Mouse (Mus musculus) liver, postnatal 0 days (tissue): Measurements from ENCODE around the gene Myrip. TPM values are rescaled to one million over a fixed set of nuclear protein-coding genes. Genes with fewer than 3 reads are reported as not detected.
A peak's percentile ranks its signal among the peaks of the same experiment; 100 is the strongest.

Source experiments
- ATAC-seq: fragments of 200-750 bp; cut with Nextera tagmentation; 2 replicates; pipeline ENCODE4 v1.8.0; 2017; ENCODE audit warnings: mild to moderate bottlenecking, moderate library complexity
- DNase-seq: peaks from one replicate; pipeline ENCODE4 v3.0.0-alpha.2; 2016
- H3K27ac ChIP-seq: fragments of 300-500 bp; sonication (generic); 2 replicates; pipeline ENCODE4 v1.5.1; 2014; ENCODE audit warnings: antibody characterized with exemption, moderate library complexity, mild to moderate bottlenecking, low read depth
- H3K27me3 ChIP-seq: fragments of 300-500 bp; sonication (generic); 2 replicates; pipeline ENCODE4 v1.6.1; 2014; ENCODE audit warnings: low read length, control low read depth, mixed read lengths; ENCODE audit not compliant: insufficient read depth
- H3K36me3 ChIP-seq: fragments of 300-500 bp; sonication (generic); replicated peaks from 2 replicates; pipeline ENCODE4 v1.6.1; 2014; ENCODE audit warnings: mild to moderate bottlenecking, control low read depth, low read length, moderate library complexity, mixed read lengths; ENCODE audit not compliant: insufficient read depth
- H3K4me1 ChIP-seq: fragments of 300-500 bp; sonication (generic); 2 replicates; pipeline ENCODE4 v1.6.1; 2014; ENCODE audit warnings: antibody characterized with exemption, mild to moderate bottlenecking, control low read depth; ENCODE audit not compliant: insufficient read depth
- H3K4me2 ChIP-seq: fragments of 300-500 bp; sonication (generic); 2 replicates; pipeline ENCODE4 v1.6.1; 2014; ENCODE audit warnings: low read depth, mild to moderate bottlenecking, low read length, moderate library complexity, mixed read lengths
- H3K4me3 ChIP-seq: fragments of 300-500 bp; sonication (generic); 2 replicates; pipeline ENCODE4 v1.5.1; 2014; ENCODE audit warnings: low read depth, low read length
- H3K9ac ChIP-seq: fragments of 300-500 bp; sonication (generic); replicated peaks from 2 replicates; pipeline ENCODE4 v1.6.1; 2014; ENCODE audit warnings: mild to moderate bottlenecking, moderate library complexity
- H3K9me3 ChIP-seq: fragments of 300-500 bp; sonication (generic); 2 replicates; pipeline ENCODE4 v1.6.1; 2016; ENCODE audit warnings: mild to moderate bottlenecking, control low read depth, low read length, mixed read lengths
- CTCF ChIP-seq: sonication (generic); IDR thresholded peaks from 2 replicates; pipeline ENCODE4 v1.5.1; 2016; ENCODE audit warnings: antibody characterized with exemption, low read depth
- EP300 ChIP-seq: IDR thresholded peaks from 2 replicates; pipeline ENCODE4 v1.6.1; 2016; ENCODE audit warnings: antibody characterized with exemption, low read depth, mild to moderate bottlenecking
- whole genome bisulfite sequencing: fragments of 180-500 bp; shearing (Covaris S2); extraction: QIAGEN DNeasy Blood & Tissue Kit; methylation state at CpG from one replicate; pipeline ENCODE4 v1.1.7; 2014; ENCODE audit not compliant: insufficient replicate concordance; 5-methylcytosine and 5-hydroxymethylcytosine counted together
- polyA plus RNA-seq: library from polyadenylated mRNA; unstranded; fragments of >200 nt; fragmentation: Nextera tagmentation; extraction: Ambion mirVana; gene quantifications from 2 replicates; pipeline ENCODE4 v1.2.1, GENCODE M21; 2015

Gene Myrip
- polyA plus RNA-seq, 1 experiment from 2014 or later: 0.09 TPM

DNA sequence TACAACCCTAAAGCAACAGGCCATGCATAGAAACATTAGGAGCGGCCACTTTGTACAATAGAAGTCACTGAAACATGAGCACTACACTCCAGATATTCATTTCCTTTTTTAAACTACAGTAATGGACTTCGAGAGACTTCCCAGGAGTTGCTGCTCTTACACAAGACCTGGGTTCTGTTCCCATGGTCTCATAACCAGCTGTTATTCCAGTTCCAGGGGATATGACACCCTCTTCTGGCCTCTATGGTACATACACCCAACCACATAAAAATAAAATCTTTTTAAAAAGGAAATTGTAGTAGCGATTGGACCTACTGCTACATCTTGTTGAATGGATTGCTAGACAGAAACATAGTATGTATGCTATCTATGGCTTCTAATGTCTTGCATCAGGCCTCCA, 190.2 kb downstream of the Myrip start:
- no peak overlapping the region for H3K9ac ChIP-seq
- H3K4me3 ChIP-seq: peak overlapping the region; percentile 73; the same call in 1 of the 2 replicates
- no peak for ATAC-seq
- peak; percentile 20; the same call in 1 of the 2 replicates for TF ChIP-seq CTCF
- TF ChIP-seq EP300: no peak
- peaks cover 21% of the 10 kb centered on the region for H3K36me3 ChIP-seq
- 78% methylated on average over 3 of the region's 3 CpGs for WGBS
- peak overlapping the region; percentile 94 for H3K4me2 ChIP-seq
- H3K27ac ChIP-seq: no peak overlapping the region
- no peaks in the 10 kb centered on the region for H3K9me3 ChIP-seq
- no peak for DNase-seq
- H3K4me1 ChIP-seq: peaks cover 3% of the 10 kb centered on the region; the same call in 1 of the 2 replicates
- H3K27me3 ChIP-seq: no peaks in the 10 kb centered on the region

DNA sequence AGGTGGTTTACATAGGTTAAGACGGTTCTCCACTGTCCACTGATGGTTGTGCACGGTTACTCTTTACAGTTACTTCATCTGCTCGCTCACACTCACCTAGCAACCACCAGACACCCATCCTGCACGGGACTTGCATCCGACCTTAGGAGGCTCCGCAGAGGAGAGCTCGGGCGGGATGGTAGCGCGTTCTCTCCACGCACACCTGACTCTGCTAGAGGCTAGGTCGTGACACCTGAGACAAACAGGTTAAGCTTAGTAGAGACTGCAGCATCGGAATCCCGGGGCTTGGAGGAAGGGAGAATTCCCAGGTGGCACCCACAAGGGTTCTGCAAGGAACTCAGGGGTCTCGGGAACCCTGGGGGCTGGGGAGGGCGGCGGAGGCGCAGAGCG, 190.7 kb downstream of the Myrip start, which contains the start of gene Eif1b:
Gene Eif1b, plus strand, starts transcription at position 223 of the 390 bp plus-strand sequence.
- Histone ChIP-seq H3K9me3 (no peaks in the 10 kb centered on the region), H3K36me3 (peaks cover 21% of the 10 kb centered on the region), H3K4me1 (peaks cover 3% of the 10 kb centered on the region; the same call in 1 of the 2 replicates), H3K4me2 (peak within 1 kb of the TSS; percentile 94), H3K27ac (peak within 1 kb of the TSS; percentile 90), H3K4me3 (peak within 1 kb of the TSS; percentile 73), H3K9ac (peak within 1 kb of the TSS; percentile 98), H3K27me3 (no peaks in the 10 kb centered on the region)
- 5% methylated on average over 19 of the region's 19 CpGs for WGBS
- peak; percentile 47 for ATAC-seq
- TF ChIP-seq EP300 (no peak), CTCF (no peak)
- DNase-seq: no peak

DNA sequence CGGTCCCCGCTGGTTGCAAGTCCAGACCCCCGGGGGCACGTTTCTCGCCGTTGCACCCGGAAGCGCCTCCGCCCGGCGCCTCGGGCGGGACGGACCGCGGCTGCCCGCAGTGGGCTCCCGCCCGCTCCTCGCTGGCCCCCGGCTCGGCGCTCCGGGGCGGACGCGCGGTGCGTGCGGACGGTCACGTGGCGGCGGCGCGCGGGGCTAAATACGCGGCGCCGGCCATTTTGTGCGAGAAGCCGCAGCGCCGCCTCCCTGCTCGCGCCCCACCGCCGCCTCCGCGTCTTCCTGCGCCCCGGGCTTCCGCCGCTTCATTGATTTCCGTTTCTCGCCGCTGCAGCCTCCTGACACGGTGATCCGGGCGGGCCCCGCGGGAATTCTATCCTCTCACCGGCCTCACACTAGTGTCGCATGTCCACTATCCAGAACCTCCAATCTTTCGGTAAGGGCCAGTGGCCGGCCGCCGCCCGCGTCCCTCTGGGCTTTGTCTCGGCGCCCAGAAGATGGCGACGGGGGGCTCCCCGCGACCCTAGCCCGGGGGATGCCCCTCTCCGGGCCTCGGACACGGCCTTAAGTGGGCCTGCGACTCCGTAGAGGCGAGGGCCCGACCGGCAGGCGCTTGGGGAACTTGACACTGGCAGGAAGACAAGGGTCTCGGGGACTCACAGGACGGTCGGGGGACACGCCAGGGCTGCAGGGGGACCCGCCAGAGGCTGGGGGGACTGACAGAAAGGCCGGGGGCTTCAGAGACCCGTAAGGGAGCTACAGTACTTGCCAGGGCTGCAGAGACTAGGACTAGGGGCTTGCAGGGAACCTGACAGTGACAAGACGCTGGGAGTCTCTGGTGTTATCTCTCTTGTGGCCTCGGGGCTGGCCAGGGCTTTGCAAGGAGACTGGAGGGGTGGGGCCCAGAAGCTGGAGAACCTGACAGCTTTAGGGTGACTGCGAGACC, 191.4 kb downstream of the Myrip start:
- peak; percentile 78 for ATAC-seq
- WGBS: 2% methylated on average over 86 of the region's 97 CpGs

DNA sequence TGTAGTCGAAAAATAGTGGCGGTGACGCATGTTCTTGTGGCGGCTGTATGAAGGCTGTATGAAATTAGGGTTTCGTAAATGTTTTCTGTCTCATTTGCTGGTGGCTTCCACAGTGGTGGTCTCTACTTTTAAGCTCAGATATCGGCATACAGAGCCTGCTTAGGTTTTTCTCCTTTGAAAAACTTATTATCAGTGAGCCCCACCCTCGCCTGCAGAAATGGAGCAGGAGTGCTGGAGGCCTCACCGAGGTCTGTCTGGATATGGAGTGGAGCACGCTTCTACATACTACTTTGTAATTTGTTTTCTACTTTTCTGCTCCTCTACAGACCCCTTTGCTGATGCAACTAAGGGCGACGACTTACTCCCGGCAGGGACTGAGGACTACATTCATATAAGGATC, 192.5 kb downstream of the Myrip start:
- no peaks in the 10 kb centered on the region for H3K9me3 ChIP-seq
- H3K4me3 ChIP-seq: peak overlapping the region; percentile 73
- no peak for DNase-seq
- H3K9ac ChIP-seq: peak overlapping the region; percentile 98
- H3K27ac ChIP-seq: no peak overlapping the region
- H3K4me2 ChIP-seq: peak overlapping the region; percentile 94
- WGBS: 73% methylated on average over 12 of the region's 12 CpGs
- peaks cover 21% of the 10 kb centered on the region for H3K36me3 ChIP-seq
- TF ChIP-seq EP300 (no peak), CTCF (no peak)
- peaks cover 3% of the 10 kb centered on the region; the same call in 1 of the 2 replicates for H3K4me1 ChIP-seq
- no peak for ATAC-seq
- H3K27me3 ChIP-seq: no peaks in the 10 kb centered on the region

More for the DNA sequence above, 191.4 kb downstream of the Myrip start:
- peak overlapping the region; percentile 73 for H3K4me3 ChIP-seq
- TF ChIP-seq CTCF: no peak
- peaks cover 21% of the 10 kb centered on the region for H3K36me3 ChIP-seq
- H3K4me1 ChIP-seq: peaks cover 3% of the 10 kb centered on the region; the same call in 1 of the 2 replicates
- peak overlapping the region; percentile 98 for H3K9ac ChIP-seq
- H3K27me3 ChIP-seq: no peaks in the 10 kb centered on the region
- H3K4me2 ChIP-seq: peak overlapping the region; percentile 94
- no peaks in the 10 kb centered on the region for H3K9me3 ChIP-seq
- peak; percentile 84 for DNase-seq
- peak overlapping the region; percentile 90 for H3K27ac ChIP-seq

DNA sequence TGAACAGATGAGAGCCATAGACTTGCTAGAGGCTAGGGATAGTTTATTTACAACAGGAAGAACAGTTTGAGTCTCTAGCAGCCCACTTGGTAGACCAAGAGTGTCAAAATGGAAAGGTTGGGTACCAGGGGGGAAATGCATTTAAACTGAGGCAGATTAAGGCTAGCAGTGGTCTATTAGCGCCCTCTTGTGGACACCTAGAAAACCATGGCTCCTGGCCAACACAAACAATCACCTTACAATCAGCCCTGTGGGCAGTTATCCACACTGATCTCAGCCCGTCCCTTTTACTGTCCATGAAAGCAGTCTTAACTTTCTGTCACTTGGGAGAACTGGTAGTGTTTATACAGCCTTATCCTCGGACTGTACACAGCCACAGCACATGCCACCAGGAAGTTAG, 195.4 kb downstream of the Myrip start:
- no peaks in the 10 kb centered on the region for H3K9me3 ChIP-seq
- TF ChIP-seq CTCF (peak; percentile 96), EP300 (no peak)
- H3K9ac ChIP-seq: no peak overlapping the region
- no peak overlapping the region for H3K4me2 ChIP-seq
- peak; percentile 76 for DNase-seq
- peaks cover 3% of the 10 kb centered on the region; the same call in 1 of the 2 replicates for H3K4me1 ChIP-seq
- no peak overlapping the region for H3K4me3 ChIP-seq
- WGBS: 1% methylated on average over 3 of the region's 3 CpGs
- no peak overlapping the region for H3K27ac ChIP-seq
- H3K27me3 ChIP-seq: no peaks in the 10 kb centered on the region
- H3K36me3 ChIP-seq: peaks cover 21% of the 10 kb centered on the region
- peak; percentile 25; the same call in 1 of the 2 replicates for ATAC-seq

DNA sequence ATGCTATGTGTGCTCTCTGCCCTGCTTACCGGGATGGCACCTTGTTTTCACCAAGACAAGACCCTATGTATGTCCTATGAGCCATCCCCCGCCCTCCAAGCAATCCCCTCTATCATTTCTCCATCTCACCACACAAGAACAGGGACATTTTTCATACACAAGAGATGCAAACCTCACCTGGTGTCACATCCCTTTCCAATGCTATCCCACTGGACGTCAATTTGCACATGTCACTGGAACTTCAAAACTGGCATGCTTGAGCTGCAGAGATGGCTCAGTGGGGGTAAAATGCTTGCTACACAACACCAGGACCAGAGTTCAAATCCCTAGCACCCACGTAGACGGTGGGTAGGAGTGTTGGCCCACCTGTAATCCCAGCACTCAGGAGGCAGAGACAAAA, 196.7 kb downstream of the Myrip start:
- Histone ChIP-seq H3K27me3 (no peaks in the 10 kb centered on the region), H3K9me3 (no peaks in the 10 kb centered on the region), H3K36me3 (peaks cover 21% of the 10 kb centered on the region), H3K4me1 (no peaks in the 10 kb centered on the region; the same call in 1 of the 2 replicates), H3K27ac (no peak overlapping the region), H3K4me2 (no peak overlapping the region), H3K9ac (no peak overlapping the region), H3K4me3 (no peak overlapping the region)
- WGBS: 77% methylated on average over 5 of the region's 5 CpGs
- TF ChIP-seq CTCF (no peak), EP300 (no peak)
- DNase-seq (no peak), ATAC-seq (no peak)
